Mouse (Mus musculus): Measurements from ENCODE around the gene Fmn2.

GRCm38 (mm10) chr1:174643431-174644010 lies 141.9 kb downstream of the Fmn2 start:
- TF ChIP-seq CTCF (IDR thresholded peaks at IDR 0.05; ENCODE audit: low read depth, low read length) (no peak), POLR2A (IDR thresholded peaks at IDR 0.05; ENCODE audit: extremely low read depth, insufficient read depth, low read length) (no peak)
